Mouse (Mus musculus): ENCODE results near the gene Pappa2. TPM values are rescaled to one million over a fixed set of nuclear protein-coding genes. Genes with fewer than 3 reads are reported as not detected.

The Pappa2 gene
- polyA plus RNA-seq, 1 experiment, result 0.08 TPM

- TF ChIP-seq POLR2A (IDR thresholded peaks at IDR 0.05; ENCODE audit: low read depth, low read length) (no peak), CTCF (IDR thresholded peaks at IDR 0.05; ENCODE audit: extremely low read depth, insufficient read depth, insufficient read length, insufficient replicate concordance) (no peak)
- 59% methylated on average over 3 of the region's 3 CpGs for WGBS
Observed at GRCm38 (mm10) chr1:158666001-158666400, 314.3 kb downstream of the Pappa2 start.

More at GRCm38 (mm10) chr1:158666001-158666400, 314.3 kb downstream of the Pappa2 start:
- Histone ChIP-seq H3K27me3 (ENCODE audit: control insufficient read depth, insufficient read depth, low read length) (no peaks in the 10 kb centered on the region), H3K4me3 (ENCODE audit: extremely low read depth, insufficient read depth, insufficient read length) (no peak overlapping the region), H3K36me3 (ENCODE audit: control insufficient read depth, insufficient read depth, low read length) (no peaks in the 10 kb centered on the region), H3K27ac (ENCODE audit: insufficient read depth, low read length) (no peak overlapping the region), H3K4me1 (ENCODE audit: control insufficient read depth, insufficient read depth, insufficient read length) (no peaks in the 10 kb centered on the region)
- DNase-seq (ENCODE audit: low read depth in 1 of 2, low spot score in 2 of 2), result no peak

Data from spleen, adult 2 months (tissue).